Mouse (Mus musculus) kidney, adult 2 months (tissue): ENCODE data around the gene Smarca2. TPM values are rescaled to one million over a fixed set of nuclear protein-coding genes. Genes with fewer than 3 reads are reported as not detected.

Experiments used
- DNase-seq: peaks from one replicate; pipeline ENCODE4 v3.0.0; 2021
- H3K27ac ChIP-seq: fragments of 200-500 bp; 2 replicates; pipeline ENCODE4 v1.5.1; 2012; ENCODE audit warnings: low read depth, low read length, control low read depth, inconsistent platforms; ENCODE audit not compliant: insufficient read depth
- H3K27me3 ChIP-seq: fragments of 200-500 bp; replicated peaks from 2 replicates; pipeline ENCODE4 v1.6.1; 2012; ENCODE audit warnings: mild to moderate bottlenecking, moderate library complexity, low read length, inconsistent platforms; ENCODE audit not compliant: control insufficient read depth, insufficient read depth
- H3K36me3 ChIP-seq: fragments of 200-500 bp; 2 replicates; pipeline ENCODE4 v1.6.1; 2012; ENCODE audit warnings: mild to moderate bottlenecking, moderate library complexity, low read length, inconsistent platforms; ENCODE audit not compliant: control insufficient read depth, insufficient read depth
- H3K4me1 ChIP-seq: fragments of 200-500 bp; 2 replicates; pipeline ENCODE4 v1.6.1; 2011; ENCODE audit warnings: low read length; ENCODE audit not compliant: control insufficient read depth, insufficient read depth
- H3K4me3 ChIP-seq: fragments of 200-500 bp; 2 replicates; pipeline ENCODE4 v1.5.1; 2011; ENCODE audit warnings: mild to moderate bottlenecking, low read depth, low read length, control low read depth; ENCODE audit not compliant: insufficient read depth
- CTCF ChIP-seq: fragments of 200-500 bp; conservative IDR thresholded peaks from 2 replicates; pipeline ENCODE4 v1.5.1; 2011; ENCODE audit warnings: low read depth, mild to moderate bottlenecking, control low read depth, low read length, moderate library complexity, mixed read lengths; ENCODE audit not compliant: insufficient read depth, insufficient read length
- POLR2A ChIP-seq: fragments of 200-500 bp; IDR thresholded peaks from one replicate; pipeline ENCODE4 v1.6.1; 2011; ENCODE audit warnings: low read depth, low read length, control low read depth
- WGBS: fragments of 180-500 bp; shearing (Covaris S2); methylation state at CpG from one replicate; pipeline ENCODE4 v1.1.7; 2018; 5-methylcytosine and 5-hydroxymethylcytosine counted together
- polyA plus RNA-seq: library from polyadenylated mRNA; depleted of rRNA; stranded (reverse); fragments of >200 nt; gene quantifications from 2 replicates; pipeline ENCODE4 v1.2.3, GENCODE M21; 2012

Smarca2 gene
- polyA plus RNA-seq, 1 experiment: 45.6 TPM

DNA sequence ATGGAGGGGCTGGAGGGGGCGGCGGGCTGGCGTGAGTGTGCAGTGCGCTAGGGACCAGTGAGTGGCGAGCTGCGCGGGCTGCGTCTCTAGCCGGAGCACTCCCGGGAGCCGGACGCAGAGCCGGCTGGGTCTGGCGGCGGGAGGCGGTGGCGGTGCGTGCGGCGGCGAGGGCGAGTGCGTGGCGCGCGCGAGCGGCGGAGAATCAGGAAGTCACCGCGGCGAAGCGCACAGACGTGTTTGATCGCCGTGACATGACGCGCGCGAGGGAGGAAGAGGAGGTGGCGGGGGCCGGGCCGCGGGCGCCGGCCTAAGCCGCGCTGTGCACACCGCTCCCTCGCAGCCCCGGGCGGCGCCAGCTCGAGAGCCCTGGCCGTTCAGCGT is 2.3 kb downstream of the Smarca2 start:
- no peaks in the 10 kb centered on the region for H3K36me3 ChIP-seq
- H3K4me1 ChIP-seq: peaks cover 3% of the 10 kb centered on the region; the same call in 1 of the 2 replicates
- no peak for DNase-seq

DNA sequence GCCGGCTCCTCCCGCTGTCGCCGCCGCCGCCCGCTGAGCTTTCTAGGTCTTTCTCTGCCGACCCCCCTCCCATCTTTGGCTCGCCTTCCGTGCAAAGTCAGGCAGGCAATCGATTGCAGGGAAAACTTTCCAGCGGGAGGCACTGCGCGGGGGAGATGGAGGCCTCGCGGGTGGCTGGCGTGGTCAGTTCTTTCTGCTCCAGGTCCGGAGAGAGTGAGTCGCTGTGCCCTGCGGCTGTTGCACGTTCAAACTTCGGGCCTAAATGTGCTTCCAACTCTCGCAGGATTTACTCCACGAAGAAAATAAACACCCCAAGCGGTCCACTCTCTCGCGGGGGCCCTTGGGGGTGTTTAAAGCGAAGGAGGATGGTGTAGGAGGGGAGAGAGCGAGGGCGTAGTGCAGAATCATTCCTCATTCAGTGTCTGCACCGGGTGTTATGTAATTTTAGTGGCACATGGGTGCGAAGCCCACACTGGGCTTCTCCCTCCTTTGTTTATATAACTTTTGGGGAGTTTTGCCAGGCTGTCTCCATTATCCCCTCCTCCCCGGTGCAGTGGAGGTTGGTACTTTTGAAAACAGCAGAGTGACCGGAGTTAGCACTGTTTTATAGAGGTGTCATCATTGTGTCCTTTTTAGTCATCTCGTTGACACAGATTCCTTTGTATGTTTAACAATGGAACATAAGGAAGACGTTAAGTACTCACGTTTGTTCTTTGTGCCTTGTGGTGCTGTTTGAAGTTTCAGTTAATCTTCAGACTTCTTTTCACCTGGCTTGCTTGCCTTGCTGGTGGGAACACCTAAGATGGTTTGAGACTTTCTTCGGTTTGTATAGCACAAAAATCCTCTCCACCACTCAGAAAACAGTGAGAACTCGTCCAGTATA is 2.9 kb downstream of the Smarca2 start:
- H3K4me1 ChIP-seq: peaks cover 3% of the 10 kb centered on the region; the same call in 1 of the 2 replicates
- TF ChIP-seq CTCF (no peak), POLR2A (no peak)
- DNase-seq: peak; percentile 77
- H3K27me3 ChIP-seq: no peaks in the 10 kb centered on the region
- H3K27ac ChIP-seq: peak overlapping the region; percentile 81
- H3K36me3 ChIP-seq: no peaks in the 10 kb centered on the region; the same call in 1 of the 2 replicates
- WGBS: 3% methylated on average over 39 of the region's 39 CpGs
- H3K4me3 ChIP-seq: peak overlapping the region; percentile 93

More for the DNA sequence above, 2.3 kb downstream of the Smarca2 start:
- no peaks in the 10 kb centered on the region for H3K27me3 ChIP-seq
- whole genome bisulfite sequencing: 1% methylated on average over 41 of the region's 56 CpGs
- peak overlapping the region; percentile 93 for H3K4me3 ChIP-seq
- peak overlapping the region; percentile 81 for H3K27ac ChIP-seq
- TF ChIP-seq POLR2A: no peak
- TF ChIP-seq CTCF: no peak

DNA sequence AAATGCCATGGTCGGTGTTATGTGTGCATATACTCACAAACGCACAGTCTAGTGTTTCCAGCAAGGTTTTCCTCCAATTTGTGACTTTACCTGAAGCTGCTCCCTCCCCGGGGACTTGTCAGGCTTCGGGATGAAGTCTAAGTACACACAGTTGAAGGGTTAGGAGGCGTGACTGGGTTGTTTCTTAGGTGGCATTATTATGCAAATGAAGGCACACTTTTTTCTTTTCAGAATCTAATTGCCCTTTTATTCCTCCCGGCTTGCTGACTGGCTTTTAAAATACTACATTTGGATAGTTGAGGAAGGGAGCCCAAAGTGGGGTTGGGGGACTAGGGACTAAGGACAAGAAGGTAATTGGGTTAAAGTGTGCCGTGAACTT is 3.6 kb downstream of the Smarca2 start:
- TF ChIP-seq CTCF: no peak
- TF ChIP-seq POLR2A: no peak
- DNase-seq: peak; percentile 65
- Histone ChIP-seq H3K4me1 (peaks cover 3% of the 10 kb centered on the region; the same call in 1 of the 2 replicates), H3K27ac (peak overlapping the region; percentile 33; the same call in 1 of the 2 replicates), H3K27me3 (no peaks in the 10 kb centered on the region), H3K36me3 (no peaks in the 10 kb centered on the region; the same call in 1 of the 2 replicates), H3K4me3 (no peak overlapping the region)
- WGBS: 41% methylated on average over 7 of the region's 7 CpGs

DNA sequence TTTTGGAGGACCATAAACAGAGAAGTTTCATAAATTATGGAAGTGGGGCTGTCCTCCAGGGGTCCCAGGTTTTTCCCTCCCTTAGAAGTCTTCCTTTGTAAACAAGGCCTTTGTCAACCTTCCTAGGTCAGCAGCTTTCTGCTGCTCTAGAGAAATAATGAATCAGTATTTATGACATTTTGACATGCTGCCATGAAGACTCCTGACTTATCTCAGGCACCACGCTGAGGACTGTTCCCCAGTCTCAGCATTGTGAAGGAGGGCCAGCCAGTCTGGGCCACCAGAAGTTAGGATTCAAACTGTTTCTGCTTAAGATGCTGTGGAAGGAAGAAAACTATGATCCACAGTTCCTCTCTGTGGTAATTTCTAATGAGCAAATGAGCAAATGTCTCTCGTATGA is 4.8 kb downstream of the Smarca2 start:
- TF ChIP-seq CTCF (no peak), POLR2A (no peak)
- Histone ChIP-seq H3K36me3 (no peaks in the 10 kb centered on the region; the same call in 1 of the 2 replicates), H3K4me3 (no peak overlapping the region), H3K4me1 (peaks cover 6% of the 10 kb centered on the region; the same call in 1 of the 2 replicates), H3K27me3 (no peaks in the 10 kb centered on the region), H3K27ac (no peak overlapping the region)
- no peak for DNase-seq
- 47% methylated on average over 2 of the region's 2 CpGs for WGBS

DNA sequence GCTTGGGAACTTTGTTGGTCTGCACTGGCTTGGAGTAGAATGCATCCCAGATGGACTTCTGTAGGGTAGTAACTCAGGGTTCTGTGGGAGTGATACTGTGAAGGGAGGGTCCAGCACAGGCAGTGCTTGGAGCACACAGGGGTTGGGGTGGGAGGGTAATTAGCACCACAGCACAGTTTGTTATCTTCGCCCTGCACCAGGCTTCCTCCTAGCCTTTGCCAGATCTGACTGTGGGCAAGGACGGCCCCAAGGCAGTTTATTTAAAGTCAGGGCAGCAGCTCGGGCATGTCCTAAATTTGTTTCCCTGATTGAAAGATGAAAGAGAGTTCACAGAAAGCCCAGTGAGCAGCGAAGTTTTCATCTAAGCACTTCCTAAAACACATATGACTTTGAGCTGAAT is 8.1 kb downstream of the Smarca2 start:
- no peaks in the 10 kb centered on the region; the same call in 1 of the 2 replicates for H3K36me3 ChIP-seq
- TF ChIP-seq CTCF (no peak), POLR2A (no peak)
- no peak overlapping the region for H3K4me3 ChIP-seq
- H3K27ac ChIP-seq: no peak overlapping the region
- DNase-seq: no peak
- 44% methylated on average over 4 of the region's 4 CpGs for WGBS
- H3K4me1 ChIP-seq: peaks cover 10% of the 10 kb centered on the region; the same call in 1 of the 2 replicates
- no peaks in the 10 kb centered on the region for H3K27me3 ChIP-seq

DNA sequence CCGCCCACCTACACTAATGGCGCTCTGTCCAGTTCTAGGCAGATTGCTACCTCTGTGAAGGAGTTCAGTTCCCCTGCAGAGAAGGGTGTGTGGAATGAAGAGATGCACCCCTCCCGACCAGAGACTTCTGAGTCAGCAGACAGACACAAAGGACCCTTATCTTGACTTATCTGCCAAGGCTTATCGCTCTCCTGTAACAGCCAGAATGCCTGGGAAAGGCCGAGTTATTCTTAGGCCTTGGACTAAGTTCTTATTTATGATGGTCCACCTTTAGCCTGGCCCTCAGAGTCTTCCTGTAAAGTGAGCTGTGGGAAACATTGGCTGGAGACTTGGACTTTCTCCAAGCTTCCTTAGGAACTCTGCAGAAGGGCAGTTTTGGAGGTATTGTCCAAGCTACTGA is 8.8 kb downstream of the Smarca2 start:
- peak; percentile 59 for DNase-seq
- H3K27me3 ChIP-seq: no peaks in the 10 kb centered on the region
- 57% methylated on average over 5 of the region's 5 CpGs for WGBS
- TF ChIP-seq CTCF: no peak
- TF ChIP-seq POLR2A: no peak
- H3K36me3 ChIP-seq: no peaks in the 10 kb centered on the region; the same call in 1 of the 2 replicates
- no peak overlapping the region for H3K4me3 ChIP-seq
- peaks cover 7% of the 10 kb centered on the region; the same call in 1 of the 2 replicates for H3K4me1 ChIP-seq
- no peak overlapping the region for H3K27ac ChIP-seq

DNA sequence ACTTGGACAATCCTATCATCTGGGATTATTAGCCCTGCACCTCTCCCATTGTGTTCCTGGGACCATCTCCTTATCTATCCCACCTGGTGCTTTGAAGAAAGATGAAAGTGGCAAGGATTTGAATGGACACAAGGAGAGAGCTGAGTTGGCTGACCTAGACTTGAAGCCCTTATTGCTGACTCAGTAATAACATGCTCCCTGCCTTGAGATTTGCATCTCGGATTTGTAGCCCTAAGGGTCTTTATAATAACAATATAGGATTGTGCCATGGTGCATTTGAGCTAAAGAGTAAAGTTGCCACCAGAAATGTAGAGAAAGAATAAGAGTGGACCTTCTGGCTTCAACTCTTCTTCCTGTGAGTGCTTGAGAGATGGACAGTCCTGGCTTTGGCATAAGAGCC is 11.4 kb downstream of the Smarca2 start:
- DNase-seq: no peak
- H3K36me3 ChIP-seq: peaks cover 10% of the 10 kb centered on the region
- peaks cover 7% of the 10 kb centered on the region; the same call in 1 of the 2 replicates for H3K4me1 ChIP-seq
- H3K4me3 ChIP-seq: no peak overlapping the region
- no peaks in the 10 kb centered on the region for H3K27me3 ChIP-seq
- 77% methylated on average over 1 of the region's 1 CpGs for WGBS
- H3K27ac ChIP-seq: no peak overlapping the region
- TF ChIP-seq CTCF (no peak), POLR2A (no peak)
